Mouse (Mus musculus) midbrain, embryonic 10.5 days (tissue): Measurements from ENCODE around the gene Pik3ap1. TPM values are rescaled to one million over a fixed set of nuclear protein-coding genes. Genes with fewer than 3 reads are reported as not detected.
"Not testable (repeated sequence)": the region's sequence is repeated elsewhere in the genome, so short reads cannot be mapped to it uniquely, and the experiment has no call there.

ENCODE experiments used
- DNase-seq: peaks from one replicate; pipeline ENCODE4 v3.0.0-alpha.2; 2017; ENCODE audit warnings: low spot score
- H3K27ac ChIP-seq: fragments of 300-500 bp; sonication (generic); replicated peaks from 2 replicates; pipeline ENCODE4 v1.5.1; 2016; ENCODE audit warnings: mild to moderate bottlenecking
- H3K27me3 ChIP-seq: fragments of 300-500 bp; sonication (generic); 2 replicates; pipeline ENCODE4 v1.6.1; 2016; ENCODE audit warnings: low read depth, mild to moderate bottlenecking; ENCODE audit not compliant: poor library complexity, severe bottlenecking
- H3K36me3 ChIP-seq: fragments of 300-500 bp; sonication (generic); 2 replicates; pipeline ENCODE4 v1.6.1; 2016; ENCODE audit warnings: mild to moderate bottlenecking, moderate library complexity
- H3K4me1 ChIP-seq: fragments of 300-500 bp; sonication (generic); 2 replicates; pipeline ENCODE4 v1.6.1; 2016
- H3K4me3 ChIP-seq: fragments of 300-500 bp; sonication (generic); 2 replicates; pipeline ENCODE4 v1.5.1; 2016; ENCODE audit warnings: mild to moderate bottlenecking, moderate library complexity
- H3K9me3 ChIP-seq: fragments of 300-500 bp; sonication (generic); replicated peaks from 2 replicates; pipeline ENCODE4 v1.6.1; 2016; ENCODE audit warnings: mild to moderate bottlenecking
- WGBS: fragments of 180-500 bp; shearing (Covaris S2); methylation state at CpG from one replicate; pipeline ENCODE4 v1.1.7; 2016; 5-methylcytosine and 5-hydroxymethylcytosine counted together
- polyA plus RNA-seq: library from polyadenylated mRNA; unstranded; fragments of >200 nt; fragmentation: Nextera tagmentation; extraction: Ambion mirVana; gene quantifications from 2 replicates; pipeline ENCODE4 v1.2.1, GENCODE M21; 2016

Pik3ap1 gene
- polyA plus RNA-seq = 2.9 and 4.4 TPM in 2 replicates

DNA sequence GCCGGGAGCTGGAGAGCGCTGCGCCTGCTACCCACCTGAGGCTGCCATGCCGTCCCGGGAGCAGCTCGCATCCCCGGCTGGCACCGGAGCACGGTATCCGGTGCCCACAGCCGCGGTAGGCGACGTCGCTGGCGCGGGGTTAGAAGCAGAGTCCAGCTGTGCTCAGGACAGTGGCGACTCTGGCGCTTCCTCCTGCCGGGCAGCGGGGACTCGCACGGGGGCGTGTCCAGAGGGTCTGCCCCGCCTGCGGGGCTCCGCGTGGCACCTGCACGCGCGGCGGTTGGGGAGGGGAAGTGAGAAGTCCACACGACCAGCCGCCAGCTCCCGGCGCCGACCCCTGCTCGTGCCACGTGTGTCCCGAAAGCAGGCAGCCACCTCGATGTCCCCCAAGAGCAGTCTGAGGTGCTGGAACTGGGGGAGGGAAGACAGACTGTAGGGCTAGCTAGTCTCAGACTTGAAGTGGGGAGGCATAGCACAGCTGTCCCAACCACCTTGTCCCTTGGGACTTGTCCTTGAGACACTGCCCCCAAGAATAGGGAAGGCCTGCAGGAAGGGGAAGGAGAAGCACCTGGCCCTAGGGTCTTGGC lies at the start of gene Pik3ap1:
Gene Pik3ap1, minus strand, starts transcription at position 181 of the 587 bp plus-strand sequence.
- WGBS = 1% methylated on average over 41 of the region's 41 CpGs
- Histone ChIP-seq H3K9me3 (no peaks in the 10 kb centered on the region), H3K4me3 (peak within 1 kb of the TSS; percentile 67), H3K27ac (peak within 1 kb of the TSS; percentile 57; the same call in 1 of the 2 replicates), H3K36me3 (no peaks in the 10 kb centered on the region), H3K4me1 (peaks cover 11% of the 10 kb centered on the region), H3K27me3 (peaks cover 44% of the 10 kb centered on the region)
- DNase-seq = peak; percentile 50

DNA sequence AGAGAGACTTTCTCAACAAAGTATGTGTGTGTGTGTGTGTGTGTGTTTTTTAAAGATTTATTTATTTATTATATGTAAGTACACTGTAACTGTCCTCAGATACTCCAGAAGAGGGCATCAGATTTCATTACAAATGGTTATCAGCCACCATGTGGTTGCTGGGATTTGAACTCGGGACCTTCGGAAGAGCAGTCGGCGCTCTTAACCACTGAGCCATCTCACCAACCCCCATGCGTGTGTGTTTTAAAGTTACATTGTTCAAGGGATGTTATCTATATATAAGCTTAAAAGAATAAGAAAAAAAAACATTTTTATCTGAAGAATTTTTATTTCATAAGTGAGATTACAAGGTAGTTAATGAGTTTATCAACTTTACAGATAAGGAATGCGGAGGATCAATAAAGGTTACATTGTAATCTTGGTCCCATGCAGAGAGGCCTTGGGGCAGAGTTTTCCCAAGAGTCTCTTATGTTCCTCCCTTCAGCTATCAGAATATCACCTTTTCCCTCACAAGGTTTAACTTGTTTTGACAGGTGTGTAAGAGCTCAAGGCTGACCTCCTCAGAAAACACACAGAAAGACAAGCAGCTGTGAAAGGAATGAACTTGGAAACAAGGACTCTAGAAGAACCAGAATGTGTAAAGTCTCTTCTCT lies 46.7 kb upstream of the Pik3ap1 start:
- H3K27me3 ChIP-seq, DNase-seq, H3K36me3 ChIP-seq, H3K4me1 ChIP-seq, H3K27ac ChIP-seq, H3K4me3 ChIP-seq, H3K9me3 ChIP-seq: not testable (repeated sequence)
- no CpG with 5 or more reads among the region's 6 CpGs for WGBS

DNA sequence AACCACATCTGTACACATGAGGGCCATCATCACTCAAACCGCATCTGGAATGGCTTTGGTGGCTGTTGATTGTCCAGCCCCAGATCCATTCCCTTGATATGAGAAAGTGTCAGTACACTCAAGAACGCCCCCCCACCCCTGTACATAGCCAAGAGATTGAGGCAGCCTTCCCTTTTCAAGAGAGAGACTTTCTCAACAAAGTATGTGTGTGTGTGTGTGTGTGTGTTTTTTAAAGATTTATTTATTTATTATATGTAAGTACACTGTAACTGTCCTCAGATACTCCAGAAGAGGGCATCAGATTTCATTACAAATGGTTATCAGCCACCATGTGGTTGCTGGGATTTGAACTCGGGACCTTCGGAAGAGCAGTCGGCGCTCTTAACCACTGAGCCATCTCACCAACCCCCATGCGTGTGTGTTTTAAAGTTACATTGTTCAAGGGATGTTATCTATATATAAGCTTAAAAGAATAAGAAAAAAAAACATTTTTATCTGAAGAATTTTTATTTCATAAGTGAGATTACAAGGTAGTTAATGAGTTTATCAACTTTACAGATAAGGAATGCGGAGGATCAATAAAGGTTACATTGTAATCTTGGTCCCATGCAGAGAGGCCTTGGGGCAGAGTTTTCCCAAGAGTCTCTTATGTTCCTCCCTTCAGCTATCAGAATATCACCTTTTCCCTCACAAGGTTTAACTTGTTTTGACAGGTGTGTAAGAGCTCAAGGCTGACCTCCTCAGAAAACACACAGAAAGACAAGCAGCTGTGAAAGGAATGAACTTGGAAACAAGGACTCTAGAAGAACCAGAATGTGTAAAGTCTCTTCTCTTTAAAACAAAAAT lies 41.2 kb upstream of the Pik3ap1 start:
- H3K4me3 ChIP-seq, H3K27me3 ChIP-seq, H3K9me3 ChIP-seq, DNase-seq, H3K4me1 ChIP-seq, H3K27ac ChIP-seq, H3K36me3 ChIP-seq: not testable (repeated sequence)
- no CpG with 5 or more reads among the region's 8 CpGs for WGBS

DNA sequence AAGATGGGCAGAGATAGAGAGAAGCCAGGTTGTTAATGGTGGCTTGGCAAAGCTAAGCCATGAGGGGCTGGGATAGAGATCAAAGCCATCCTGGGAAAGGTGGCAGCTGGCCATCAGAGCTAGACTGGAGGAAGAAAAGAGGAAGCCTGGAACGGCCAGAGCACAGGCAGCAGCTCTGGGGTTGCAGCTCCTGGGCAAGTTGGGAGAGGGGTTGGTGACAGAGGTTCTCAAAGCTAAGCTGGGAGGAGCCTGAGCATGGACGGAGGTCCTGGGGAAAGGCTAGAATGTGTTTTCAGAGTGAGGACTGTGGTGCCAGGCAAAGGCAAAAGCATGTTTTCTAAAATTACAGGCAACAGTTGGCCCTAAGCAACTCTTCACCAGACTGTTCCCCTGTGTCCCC lies 36.4 kb upstream of the Pik3ap1 start:
- H3K4me3 ChIP-seq = no peak overlapping the region
- 78% methylated on average over 2 of the region's 2 CpGs for WGBS
- H3K4me1 ChIP-seq = no peaks in the 10 kb centered on the region
- no peak overlapping the region for H3K27ac ChIP-seq
- no peaks in the 10 kb centered on the region for H3K9me3 ChIP-seq
- DNase-seq = no peak
- H3K36me3 ChIP-seq = no peaks in the 10 kb centered on the region
- H3K27me3 ChIP-seq = no peaks in the 10 kb centered on the region

DNA sequence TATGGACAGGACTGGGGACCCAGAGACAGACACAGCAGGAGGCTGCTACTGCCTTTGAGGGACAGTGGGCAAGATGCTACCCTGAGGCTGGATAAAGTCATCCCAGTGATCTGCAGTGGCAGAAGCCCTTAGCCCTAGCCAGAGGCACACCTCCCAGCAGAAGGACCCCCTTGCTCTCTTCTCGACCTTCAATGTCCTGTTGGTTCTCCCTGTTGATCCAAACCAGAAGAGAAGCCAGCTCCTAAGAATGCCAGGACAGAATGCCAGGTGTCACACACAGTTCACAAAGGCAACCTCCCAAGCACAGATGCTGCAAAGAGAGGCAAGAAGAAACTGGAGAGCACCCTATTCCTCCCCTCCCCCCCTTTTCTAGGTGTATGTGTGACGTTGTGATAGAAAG lies 33.9 kb upstream of the Pik3ap1 start:
- 84% methylated on average over 2 of the region's 2 CpGs for WGBS

DNA sequence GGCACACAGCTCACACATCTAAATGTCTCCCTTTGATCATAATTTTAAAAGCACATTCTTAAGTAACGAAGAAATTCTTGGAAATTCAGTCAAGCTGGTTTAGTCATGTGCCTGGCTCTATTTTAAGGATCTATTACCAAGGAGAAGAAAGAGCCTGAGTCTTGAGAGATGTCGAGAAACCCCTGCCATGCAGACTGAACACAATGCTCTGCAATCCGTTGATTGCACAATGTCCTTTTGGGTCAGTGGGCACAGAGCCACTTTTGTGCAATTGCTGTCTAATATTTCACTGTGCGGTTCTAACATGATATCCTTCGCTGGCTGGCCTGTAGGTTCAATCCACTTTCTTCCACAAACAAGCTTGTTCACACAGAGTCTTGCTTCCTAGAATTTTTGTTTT lies 33.1 kb upstream of the Pik3ap1 start:
- H3K9me3 ChIP-seq = no peaks in the 10 kb centered on the region
- no peaks in the 10 kb centered on the region for H3K36me3 ChIP-seq
- no peak overlapping the region for H3K27ac ChIP-seq
- H3K4me3 ChIP-seq = no peak overlapping the region
- 61% methylated on average over 5 of the region's 5 CpGs for WGBS
- no peak for DNase-seq
- H3K27me3 ChIP-seq = no peaks in the 10 kb centered on the region
- H3K4me1 ChIP-seq = no peaks in the 10 kb centered on the region

More for the DNA sequence above, 33.9 kb upstream of the Pik3ap1 start:
- DNase-seq = no peak
- Histone ChIP-seq H3K9me3 (no peaks in the 10 kb centered on the region), H3K27me3 (no peaks in the 10 kb centered on the region), H3K27ac (no peak overlapping the region), H3K4me3 (no peak overlapping the region), H3K36me3 (no peaks in the 10 kb centered on the region), H3K4me1 (no peaks in the 10 kb centered on the region)

DNA sequence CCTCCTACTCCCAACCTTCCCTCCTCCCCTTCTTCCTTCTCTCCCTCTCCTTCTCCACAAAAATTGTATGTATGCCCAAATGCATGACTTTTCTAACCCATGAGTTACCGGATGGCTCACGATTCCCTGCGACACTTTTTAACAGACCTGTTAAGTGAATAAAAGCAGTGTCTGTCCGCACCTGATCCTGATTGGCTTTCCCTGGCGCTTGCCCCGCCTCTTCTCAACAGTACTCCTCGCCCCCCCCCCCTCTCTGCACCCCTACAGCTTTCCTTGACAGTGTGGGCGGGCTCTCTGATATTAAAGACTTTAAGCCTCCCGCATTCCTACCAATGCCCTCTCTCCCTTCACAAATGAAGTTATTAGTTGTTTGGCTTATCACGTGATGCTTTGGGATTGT lies 31.3 kb upstream of the Pik3ap1 start:
- Histone ChIP-seq H3K27me3 (no peaks in the 10 kb centered on the region), H3K36me3 (no peaks in the 10 kb centered on the region), H3K4me1 (no peaks in the 10 kb centered on the region), H3K9me3 (peaks cover 10% of the 10 kb centered on the region; the same call in 1 of the 2 replicates), H3K27ac (no peak overlapping the region), H3K4me3 (no peak overlapping the region)
- DNase-seq = no peak
- WGBS = 47% methylated on average over 10 of the region's 10 CpGs

DNA sequence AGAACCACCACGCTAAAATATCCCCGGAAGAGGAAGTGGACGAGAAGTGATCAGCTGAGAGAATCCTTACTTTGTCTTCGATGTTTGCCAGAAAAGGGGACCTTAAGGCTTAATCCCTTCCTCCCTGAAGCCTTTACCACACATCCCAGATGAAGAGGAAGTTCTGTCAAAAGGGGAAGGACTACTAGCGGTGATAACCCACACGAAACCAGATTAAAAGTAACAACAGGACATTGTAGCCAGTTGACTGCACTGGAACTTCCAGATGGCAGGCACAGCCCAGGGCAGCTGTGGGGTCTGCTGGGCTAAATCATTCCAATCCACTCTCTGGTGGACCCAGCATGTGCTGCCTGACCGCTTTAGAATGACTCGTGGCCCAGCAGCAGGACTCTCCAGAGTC lies 17.7 kb upstream of the Pik3ap1 start:
- WGBS = 83% methylated on average over 8 of the region's 8 CpGs
- Histone ChIP-seq H3K27ac (no peak overlapping the region), H3K36me3 (no peaks in the 10 kb centered on the region), H3K27me3 (no peaks in the 10 kb centered on the region), H3K9me3 (no peaks in the 10 kb centered on the region), H3K4me1 (no peaks in the 10 kb centered on the region), H3K4me3 (no peak overlapping the region)
- no peak for DNase-seq

DNA sequence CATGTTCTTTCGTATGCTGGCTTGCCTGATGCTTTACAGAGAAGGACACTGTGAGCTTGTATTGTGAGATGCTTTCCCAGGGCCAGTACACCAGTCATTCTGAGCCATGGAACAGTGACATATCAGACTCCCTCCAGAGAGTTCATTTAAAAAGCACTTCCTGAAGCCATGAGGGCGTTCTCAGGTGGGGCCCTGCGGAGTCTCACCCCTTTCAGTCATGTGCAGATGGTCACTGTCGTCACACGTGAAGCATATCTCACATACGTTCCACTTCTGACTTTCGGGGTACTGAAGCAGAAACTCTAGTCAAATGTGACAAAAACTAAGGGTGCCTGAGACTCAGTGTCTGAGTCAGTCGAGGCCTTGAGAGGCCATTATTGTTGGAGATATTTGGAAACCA lies 6.0 kb upstream of the Pik3ap1 start:
- WGBS = 87% methylated on average over 8 of the region's 8 CpGs
- Histone ChIP-seq H3K27ac (no peak overlapping the region), H3K36me3 (no peaks in the 10 kb centered on the region), H3K4me1 (no peaks in the 10 kb centered on the region), H3K4me3 (no peak overlapping the region), H3K9me3 (no peaks in the 10 kb centered on the region), H3K27me3 (peaks cover 14% of the 10 kb centered on the region)
- no peak for DNase-seq

DNA sequence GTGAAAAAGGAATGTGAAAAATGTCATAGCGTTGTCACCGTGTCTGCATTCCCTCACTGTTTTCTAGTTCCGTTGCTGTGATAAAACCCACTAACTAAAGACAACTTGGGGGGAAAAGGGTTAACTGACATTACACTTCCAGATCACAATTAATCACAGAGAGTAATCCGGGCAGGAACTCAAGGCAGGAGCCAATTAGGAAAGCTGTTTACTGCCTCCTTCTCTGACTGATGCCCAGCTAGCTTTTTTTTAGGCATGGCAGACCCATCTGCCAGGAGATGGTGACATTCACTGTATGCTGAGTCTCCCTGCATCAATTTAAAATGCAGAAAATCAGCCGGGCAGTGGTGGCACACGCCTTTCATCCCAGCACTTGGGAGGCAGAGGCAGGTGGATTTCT lies 4.4 kb upstream of the Pik3ap1 start:
- 74% methylated on average over 6 of the region's 6 CpGs for WGBS
- no peak for DNase-seq
- no peaks in the 10 kb centered on the region for H3K36me3 ChIP-seq
- H3K9me3 ChIP-seq = no peaks in the 10 kb centered on the region
- peaks cover 29% of the 10 kb centered on the region for H3K27me3 ChIP-seq
- H3K4me1 ChIP-seq = peaks cover 10% of the 10 kb centered on the region
- H3K27ac ChIP-seq = no peak overlapping the region
- no peak overlapping the region for H3K4me3 ChIP-seq

DNA sequence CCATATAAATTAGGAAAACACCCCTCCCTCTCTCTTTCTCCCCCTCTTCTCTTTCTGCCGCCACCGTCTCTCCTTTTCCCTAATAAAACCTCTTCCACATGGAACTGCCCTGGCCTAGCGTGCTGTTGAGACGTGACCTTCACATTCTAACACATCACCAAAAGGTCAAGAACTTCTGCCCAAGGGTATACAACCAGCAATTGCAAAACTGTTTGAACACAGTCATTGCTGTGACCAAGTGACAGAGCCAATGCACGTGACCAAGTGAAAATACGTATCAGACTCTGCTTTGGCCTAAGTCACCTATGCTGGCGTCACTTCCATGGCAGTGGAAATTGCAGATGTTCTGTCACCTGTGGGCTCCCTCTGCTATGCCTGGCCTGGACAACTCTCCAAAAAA lies 3.3 kb upstream of the Pik3ap1 start:
- no peak for DNase-seq
- H3K36me3 ChIP-seq = no peaks in the 10 kb centered on the region
- peaks cover 11% of the 10 kb centered on the region for H3K4me1 ChIP-seq
- no peak overlapping the region for H3K4me3 ChIP-seq
- no peak overlapping the region for H3K27ac ChIP-seq
- peaks cover 40% of the 10 kb centered on the region for H3K27me3 ChIP-seq
- H3K9me3 ChIP-seq = no peaks in the 10 kb centered on the region
- 93% methylated on average over 7 of the region's 7 CpGs for WGBS

DNA sequence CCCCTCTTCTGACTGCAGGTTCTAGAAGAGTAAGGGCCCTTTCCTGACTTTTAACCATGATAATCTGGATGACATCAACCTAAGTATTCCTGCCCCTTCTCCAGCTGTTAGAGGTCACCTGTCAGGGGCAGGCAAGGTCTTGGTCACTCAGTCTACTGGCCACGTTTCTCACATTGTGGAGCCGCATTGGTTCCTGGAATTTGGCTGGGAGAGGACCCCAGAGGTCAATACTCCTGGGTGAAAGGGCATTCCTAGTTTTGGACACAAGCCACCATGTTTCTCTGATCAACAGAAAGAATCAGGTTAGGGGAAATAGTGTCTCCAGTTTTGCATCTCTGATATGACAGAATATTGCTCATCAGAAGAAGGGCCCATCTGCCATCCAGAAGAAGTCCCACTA lies 2.4 kb upstream of the Pik3ap1 start:
- 79% methylated on average over 2 of the region's 2 CpGs for WGBS
- H3K9me3 ChIP-seq = no peaks in the 10 kb centered on the region
- peaks cover 11% of the 10 kb centered on the region for H3K4me1 ChIP-seq
- H3K27me3 ChIP-seq = peaks cover 44% of the 10 kb centered on the region
- H3K36me3 ChIP-seq = no peaks in the 10 kb centered on the region
- H3K27ac ChIP-seq = no peak overlapping the region
- H3K4me3 ChIP-seq = no peak overlapping the region
- DNase-seq = no peak

DNA sequence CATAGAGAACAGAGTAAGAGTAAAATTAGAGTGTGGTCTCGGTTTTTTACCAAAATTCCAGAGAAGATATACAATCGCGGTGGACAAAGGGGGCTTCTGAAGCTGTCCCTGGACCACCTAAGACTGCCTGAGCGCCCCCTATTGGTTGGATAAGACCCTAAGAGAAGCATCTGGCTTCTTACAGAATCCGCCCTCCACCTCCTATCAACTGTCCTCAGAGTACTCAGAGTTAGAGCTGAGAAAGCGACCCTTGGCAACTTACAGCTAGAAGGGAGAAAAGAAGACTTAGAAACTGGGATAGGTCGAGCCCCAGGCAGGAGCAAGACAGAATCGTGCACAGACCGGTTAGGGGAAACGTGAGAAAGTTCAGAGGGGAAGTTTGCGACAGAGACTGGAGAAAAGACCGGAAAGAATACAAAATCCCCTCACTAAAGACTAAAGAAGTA lies 473 bp downstream of the Pik3ap1 start:
- peak overlapping the region; percentile 57; the same call in 1 of the 2 replicates for H3K27ac ChIP-seq
- 13% methylated on average over 12 of the region's 12 CpGs for WGBS

More for the DNA sequence above, 473 bp downstream of the Pik3ap1 start:
- Histone ChIP-seq H3K27me3 (peaks cover 44% of the 10 kb centered on the region), H3K9me3 (no peaks in the 10 kb centered on the region), H3K36me3 (no peaks in the 10 kb centered on the region), H3K4me1 (peaks cover 11% of the 10 kb centered on the region), H3K4me3 (peak overlapping the region; percentile 67)
- peak; percentile 58 for DNase-seq
